Mouse (Mus musculus): ENCODE measurements around the gene Tescl.

DNA sequence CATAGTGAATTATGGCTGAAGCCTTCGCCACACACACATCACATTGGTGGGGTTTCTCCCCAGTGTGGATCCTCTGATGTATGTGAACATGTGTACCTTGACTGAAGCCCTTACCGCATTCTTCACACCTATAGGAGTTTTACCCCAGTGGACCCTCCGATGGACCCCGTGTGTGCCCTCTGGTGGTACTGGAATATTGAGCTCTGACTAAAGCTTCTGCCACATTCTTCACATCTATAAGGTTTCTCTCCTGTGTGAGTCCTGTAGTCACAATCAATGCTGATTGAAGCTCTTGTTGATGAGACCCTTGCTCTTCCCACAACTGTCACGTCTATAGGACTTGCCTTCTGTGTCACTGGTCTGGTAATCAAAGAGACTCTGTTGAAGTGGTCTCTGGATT is 46.1 kb downstream of the Tescl start:
- TF ChIP-seq POLR2A (IDR thresholded peaks at IDR 0.05; ENCODE audit: low read depth, low read length), result no peak
- no peak for TF ChIP-seq CTCF (IDR thresholded peaks at IDR 0.05; ENCODE audit: borderline replicate concordance, insufficient read depth, low read length)

Measured in embryonic fibroblast, embryonic 13.5 days (primary cell).